Mouse (Mus musculus) olfactory bulb, adult 2 months (tissue): ENCODE data around the gene Vps52. TPM values are rescaled to one million over a fixed set of nuclear protein-coding genes. Genes with fewer than 3 reads are reported as not detected.
"Not testable (repeated sequence)": the region's sequence is repeated elsewhere in the genome, so short reads cannot be mapped to it uniquely, and the experiment has no call there.

Experiments
- H3K27ac ChIP-seq: fragments of 200-500 bp; 2 replicates; pipeline ENCODE4 v1.5.1; 2012; ENCODE audit warnings: low read depth, low read length; ENCODE audit not compliant: insufficient read depth
- H3K4me1 ChIP-seq: fragments of 200-500 bp; 2 replicates; pipeline ENCODE4 v1.6.1; 2012; ENCODE audit warnings: low read length; ENCODE audit not compliant: control insufficient read depth, insufficient read depth
- H3K4me3 ChIP-seq: fragments of 200-500 bp; 2 replicates; pipeline ENCODE4 v1.5.1; 2012; ENCODE audit warnings: mild to moderate bottlenecking, low read depth, low read length, moderate library complexity; ENCODE audit not compliant: insufficient read depth
- CTCF ChIP-seq: fragments of 200-500 bp; IDR thresholded peaks from 2 replicates; pipeline ENCODE4 v1.5.1; 2012; ENCODE audit warnings: low read depth, mild to moderate bottlenecking, low read length, moderate library complexity; ENCODE audit not compliant: insufficient read depth
- POLR2A ChIP-seq: fragments of 200-500 bp; IDR thresholded peaks from 2 replicates; pipeline ENCODE4 v1.6.1; 2012; ENCODE audit warnings: mild to moderate bottlenecking, low read depth, low read length, moderate library complexity; ENCODE audit not compliant: insufficient read depth
- WGBS: fragments of 180-500 bp; shearing (Covaris S2); methylation state at CpG from one replicate; pipeline ENCODE4 v1.1.7; 2018; 5-methylcytosine and 5-hydroxymethylcytosine counted together
- polyA plus RNA-seq: library from polyadenylated mRNA; stranded (reverse); fragments of >200 nt; gene quantifications from 2 replicates; pipeline ENCODE4 v1.2.4, GENCODE M21; 2012; ENCODE audit warnings: low replicate concordance; ENCODE audit not compliant: missing spikeins, insufficient read depth, insufficient read length

The Vps52 gene
- polyA plus RNA-seq, 1 experiment = not detected

- 16% methylated on average over 1 of the region's 1 CpGs for WGBS
- H3K4me3 ChIP-seq = no peak overlapping the region
- no peak for TF ChIP-seq CTCF
- TF ChIP-seq POLR2A = no peak
- no peak overlapping the region for H3K27ac ChIP-seq
- H3K4me1 ChIP-seq = peaks cover 2% of the 10 kb centered on the region
These were observed 17.1 kb downstream of the Vps52 start for GRCm38 (mm10) chr17:33972691-33973090.

GRCm38 (mm10) chr17:33973572-33973971 is 18.0 kb downstream of the Vps52 start:
- TF ChIP-seq POLR2A = no peak
- no peak for TF ChIP-seq CTCF
- Histone ChIP-seq H3K27ac (no peak overlapping the region), H3K4me1 (peaks cover 11% of the 10 kb centered on the region), H3K4me3 (no peak overlapping the region)
- WGBS = 65% methylated on average over 3 of the region's 3 CpGs

- peak overlapping the region; percentile 62 for H3K4me3 ChIP-seq
- 2% methylated on average over 57 of the region's 57 CpGs for WGBS
- H3K27ac ChIP-seq = no peak overlapping the region
- peaks cover 23% of the 10 kb centered on the region for H3K4me1 ChIP-seq
- TF ChIP-seq POLR2A (no peak), CTCF (no peak)
These were observed 22.4 kb downstream of the Vps52 start for GRCm38 (mm10) chr17:33977861-33978557.

- H3K4me1 ChIP-seq = peaks cover 23% of the 10 kb centered on the region
These were observed 23.0 kb downstream of the Vps52 start for GRCm38 (mm10) chr17:33978631-33979031.

GRCm38 (mm10) chr17:33979512-33980050 is 24.0 kb downstream of the Vps52 start:
- TF ChIP-seq CTCF (no peak), POLR2A (no peak)
- H3K4me3 ChIP-seq = no peak overlapping the region
- no peak overlapping the region for H3K27ac ChIP-seq
- 84% methylated on average over 6 of the region's 6 CpGs for WGBS
- H3K4me1 ChIP-seq = peaks cover 23% of the 10 kb centered on the region

More at GRCm38 (mm10) chr17:33978631-33979031, 23.0 kb downstream of the Vps52 start:
- peak overlapping the region; percentile 62 for H3K4me3 ChIP-seq
- peak; percentile 39 for TF ChIP-seq POLR2A
- TF ChIP-seq CTCF = no peak
- H3K27ac ChIP-seq = no peak overlapping the region
- WGBS = 4% methylated on average over 17 of the region's 17 CpGs

GRCm38 (mm10) chr17:33980181-33981035 is 24.8 kb downstream of the Vps52 start:
- TF ChIP-seq POLR2A (no peak), CTCF (no peak)
- 77% methylated on average over 19 of the region's 19 CpGs for WGBS
- no peak overlapping the region for H3K4me3 ChIP-seq
- peaks cover 23% of the 10 kb centered on the region for H3K4me1 ChIP-seq
- H3K27ac ChIP-seq = peak overlapping the region; percentile 82

- peak; percentile 68; the same call in 1 of the 2 replicates for TF ChIP-seq POLR2A
- WGBS = under 1% methylated on average over 27 of the region's 27 CpGs
- Histone ChIP-seq H3K4me3 (peak overlapping the region; percentile 57), H3K4me1 (peaks cover 23% of the 10 kb centered on the region), H3K27ac (peak overlapping the region; percentile 82)
These were observed 25.7 kb downstream of the Vps52 start for GRCm38 (mm10) chr17:33981192-33981909.

- H3K4me1 ChIP-seq = peaks cover 23% of the 10 kb centered on the region
- TF ChIP-seq CTCF = peak; percentile 69
- H3K4me3 ChIP-seq, H3K27ac ChIP-seq: not testable (repeated sequence)
- WGBS = 8% methylated on average over 8 of the region's 8 CpGs
These were observed 26.5 kb downstream of the Vps52 start for GRCm38 (mm10) chr17:33982136-33982535.
